Mouse (Mus musculus): ENCODE results near the gene Rsc1a1. TPM values are rescaled to one million over a fixed set of nuclear protein-coding genes. Genes with fewer than 3 reads are reported as not detected.

The Rsc1a1 gene
- total RNA-seq, 2 experiments from 2014 or later, result 2.9 to 4.3 TPM

Other genes with a start within 250 kb of the Rsc1a1 start
- not detected in 2 replicates for gene Srarp, start 249.5 kb downstream of the Rsc1a1 start, total RNA-seq (2015; ENCODE audit: low replicate concordance)
- 0.70 TPM in 1 of 2 replicates, not detected in the other for gene Srarp, start 249.5 kb downstream of the Rsc1a1 start, total RNA-seq (2017; ENCODE audit: low replicate concordance)
- gene Zbtb17, start 240.9 kb downstream of the Rsc1a1 start, total RNA-seq (2015; ENCODE audit: low replicate concordance), result 6.3 TPM in 1 of 2 replicates, not detected in the other
- 2.6 and 4.3 TPM in 2 replicates for gene Zbtb17, start 240.9 kb downstream of the Rsc1a1 start, total RNA-seq (2017; ENCODE audit: low replicate concordance)
- 38.0 and 60.7 TPM in 2 replicates for gene Spen, start 147.0 kb downstream of the Rsc1a1 start, total RNA-seq (2015; ENCODE audit: low replicate concordance)
- gene Spen, start 147.0 kb downstream of the Rsc1a1 start, total RNA-seq (2017; ENCODE audit: low replicate concordance), result 35.6 and 63.0 TPM in 2 replicates
- gene Fblim1, start 79.5 kb downstream of the Rsc1a1 start, total RNA-seq (2015; ENCODE audit: low replicate concordance), result 0.63 TPM in 1 of 2 replicates, not detected in the other
- gene Fblim1, start 79.5 kb downstream of the Rsc1a1 start, total RNA-seq (2017; ENCODE audit: low replicate concordance), result 0.56 and 1.1 TPM in 2 replicates
- gene Tmem82, start 67.0 kb downstream of the Rsc1a1 start, total RNA-seq (2015; ENCODE audit: low replicate concordance), result not detected in 2 replicates
- gene Tmem82, start 67.0 kb downstream of the Rsc1a1 start, total RNA-seq (2017; ENCODE audit: low replicate concordance), result 0.34 TPM in 1 of 2 replicates, not detected in the other
- gene Slc25a34, start 61.8 kb downstream of the Rsc1a1 start, total RNA-seq (2015; ENCODE audit: low replicate concordance), result not detected in 2 replicates
- not detected in 2 replicates for gene Slc25a34, start 61.8 kb downstream of the Rsc1a1 start, total RNA-seq (2017; ENCODE audit: low replicate concordance)
- gene Plekhm2, start 20.7 kb downstream of the Rsc1a1 start, total RNA-seq (2015; ENCODE audit: low replicate concordance), result 2.9 and 10.7 TPM in 2 replicates
- gene Plekhm2, start 20.7 kb downstream of the Rsc1a1 start, total RNA-seq (2017; ENCODE audit: low replicate concordance), result 2.0 and 4.3 TPM in 2 replicates
- gene Ddi2, start 37.8 kb upstream of the Rsc1a1 start, total RNA-seq (2015; ENCODE audit: low replicate concordance), result 10.0 and 14.8 TPM in 2 replicates
- gene Ddi2, start 37.8 kb upstream of the Rsc1a1 start, total RNA-seq (2017; ENCODE audit: low replicate concordance), result 17.7 and 18.5 TPM in 2 replicates
- 1.5 and 2.3 TPM in 2 replicates for gene Agmat, start 61.1 kb upstream of the Rsc1a1 start, total RNA-seq (2015; ENCODE audit: low replicate concordance)
- gene Agmat, start 61.1 kb upstream of the Rsc1a1 start, total RNA-seq (2017; ENCODE audit: low replicate concordance), result not detected in 2 replicates
- gene Dnajc16, start 105.3 kb upstream of the Rsc1a1 start, total RNA-seq (2015; ENCODE audit: low replicate concordance), result 0.38 and 5.0 TPM in 2 replicates
- gene Dnajc16, start 105.3 kb upstream of the Rsc1a1 start, total RNA-seq (2017; ENCODE audit: low replicate concordance), result 3.2 and 7.8 TPM in 2 replicates
- 4.4 and 10.0 TPM in 2 replicates for gene Casp9, start 108.0 kb upstream of the Rsc1a1 start, total RNA-seq (2015; ENCODE audit: low replicate concordance)
- gene Casp9, start 108.0 kb upstream of the Rsc1a1 start, total RNA-seq (2017; ENCODE audit: low replicate concordance), result 4.2 and 4.3 TPM in 2 replicates
- not detected in 2 replicates for gene Cela2a, start 140.6 kb upstream of the Rsc1a1 start, total RNA-seq (2015; ENCODE audit: low replicate concordance)
- not detected in 2 replicates for gene Cela2a, start 140.6 kb upstream of the Rsc1a1 start, total RNA-seq (2017; ENCODE audit: low replicate concordance)
- gene Ctrc, start 160.8 kb upstream of the Rsc1a1 start, total RNA-seq (2015; ENCODE audit: low replicate concordance), result not detected in 2 replicates
- gene Ctrc, start 160.8 kb upstream of the Rsc1a1 start, total RNA-seq (2017; ENCODE audit: low replicate concordance), result not detected in 2 replicates
- gene Efhd2, start 189.3 kb upstream of the Rsc1a1 start, total RNA-seq (2015; ENCODE audit: low replicate concordance), result 17.6 and 22.5 TPM in 2 replicates
- gene Efhd2, start 189.3 kb upstream of the Rsc1a1 start, total RNA-seq (2017; ENCODE audit: low replicate concordance), result 13.9 and 19.6 TPM in 2 replicates

Measured in erythroblast, adult 5-6 weeks (primary cell).